Comparison of ENCODE assay signal across 8 mouse cellular contexts in the genomic region with DNA sequence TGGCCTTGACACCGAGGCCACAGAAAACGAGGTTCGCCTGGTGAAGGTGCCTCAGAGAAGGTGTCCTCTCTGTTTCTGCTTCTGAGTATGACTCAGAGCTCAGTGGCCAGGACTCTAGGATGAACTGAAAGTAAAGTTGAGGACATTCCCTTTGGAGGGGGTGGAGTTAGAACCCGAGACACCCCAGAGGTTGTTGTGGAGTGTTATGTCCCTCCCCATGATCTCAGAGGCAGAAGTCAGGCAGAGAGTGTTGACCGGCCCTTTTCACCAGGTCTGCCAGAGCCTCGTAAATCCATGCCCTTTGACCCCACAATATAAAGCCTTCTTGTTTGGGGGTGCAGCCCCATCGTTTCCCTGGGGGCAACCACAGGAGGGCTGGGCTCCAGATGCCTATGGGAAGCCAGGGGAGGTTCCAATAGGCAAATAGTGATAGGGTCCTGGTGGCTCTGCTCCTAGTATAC. TPM values are rescaled to one million over a fixed set of nuclear protein-coding genes. Genes with fewer than 3 reads are reported as not detected.
A peak's percentile ranks its signal among the peaks of the same experiment; 100 is the strongest.
DNase-seq lines count a peak whose midpoint lies in the region; ATAC-seq and TF ChIP-seq lines count a peak whose summit lies in the region.

No protein-coding gene starts in this region.

- H3K27ac ChIP-seq in lung, postnatal 0 days (ENCODE audit: low read length), result no peak overlapping the region
- peak overlapping the region; percentile 69 for H3K27ac ChIP-seq in forebrain, embryonic 14.5 days (ENCODE audit: low read depth, low read length)
- H3K27ac ChIP-seq in liver, embryonic 12.5 days, result peak overlapping the region; percentile 88; the same call in 1 of the 2 replicates
- peak overlapping the region; percentile 70 for H3K27ac ChIP-seq in stomach, embryonic 16.5 days (ENCODE audit: low read length)

- ATAC-seq in lung, postnatal 0 days, result no peak
- ATAC-seq in forebrain, embryonic 14.5 days, result no peak
- no peak for ATAC-seq in liver, embryonic 12.5 days
- ATAC-seq in stomach, embryonic 16.5 days (ENCODE audit: insufficient read depth, low FRiP score), result no peak

- H3K4me2 ChIP-seq in lung, postnatal 0 days (replicated peaks; ENCODE audit: low read depth, low read length), result no peak overlapping the region
- peak overlapping the region; percentile 73 for H3K4me2 ChIP-seq in forebrain, embryonic 14.5 days (ENCODE audit: low read length)
- H3K4me2 ChIP-seq in liver, embryonic 12.5 days, result 0 out of 2 replicates have a peak overlapping the region, but pooled peaks have one; percentile 6
- peak overlapping the region; percentile 23 for H3K4me2 ChIP-seq in stomach, embryonic 16.5 days (ENCODE audit: low read depth, low read length)

- H3K4me3 ChIP-seq in lung, postnatal 0 days (ENCODE audit: low read depth, low read length), result no peak overlapping the region
- H3K4me3 ChIP-seq in forebrain, embryonic 14.5 days (ENCODE audit: low read depth, low read length), result peak overlapping the region; percentile 5; the same call in 1 of the 2 replicates
- H3K4me3 ChIP-seq in liver, embryonic 12.5 days, result no peak overlapping the region
- no peak overlapping the region for H3K4me3 ChIP-seq in stomach, embryonic 16.5 days (replicated peaks; ENCODE audit: low read length)

- peak; percentile 49 for DNase-seq in lung, postnatal 0 days (ENCODE audit: low spot score)
- DNase-seq in lung, adult 18-20 months, result no peak
- no peak for DNase-seq in forebrain, embryonic 14.5 days (ENCODE audit: low spot score)
- DNase-seq in right cerebral cortex, adult 18-20 months, result no peak
- DNase-seq in adrenal gland, adult 8-10 months, result no peak
- DNase-seq in cerebellum, adult 9-11 months, result no peak

- TF ChIP-seq EP300 in lung, postnatal 0 days (IDR thresholded peaks at IDR 0.05), result no peak

- peaks cover 7% of the 10 kb centered on the region; the same call in 1 of the 2 replicates for H3K27me3 ChIP-seq in lung, postnatal 0 days (replicated peaks; ENCODE audit: insufficient read depth, low read length)
- H3K27me3 ChIP-seq in forebrain, embryonic 14.5 days (replicated peaks; ENCODE audit: control insufficient read depth, insufficient read depth, low read length), result no peaks in the 10 kb centered on the region
- H3K27me3 ChIP-seq in liver, embryonic 12.5 days (replicated peaks), result no peaks in the 10 kb centered on the region
- no peaks in the 10 kb centered on the region for H3K27me3 ChIP-seq in stomach, embryonic 16.5 days (ENCODE audit: control insufficient read depth, insufficient read depth, low read length)

- no peaks in the 10 kb centered on the region for H3K36me3 ChIP-seq in lung, postnatal 0 days (ENCODE audit: insufficient read depth, low read length)
- H3K36me3 ChIP-seq in forebrain, embryonic 14.5 days (ENCODE audit: control insufficient read depth, insufficient read depth, low read length), result no peaks in the 10 kb centered on the region
- H3K36me3 ChIP-seq in liver, embryonic 12.5 days, result no peaks in the 10 kb centered on the region
- H3K36me3 ChIP-seq in stomach, embryonic 16.5 days (ENCODE audit: control insufficient read depth, insufficient read depth, low read length), result no peaks in the 10 kb centered on the region

- WGBS in lung, postnatal 0 days, result 35% methylated on average over 7 of the region's 7 CpGs
- 33% methylated on average over 7 of the region's 7 CpGs for WGBS in forebrain, embryonic 14.5 days
- WGBS in liver, embryonic 12.5 days (ENCODE audit: insufficient replicate concordance), result 50% methylated on average over 7 of the region's 7 CpGs
- 29% methylated on average over 7 of the region's 7 CpGs for WGBS in stomach, embryonic 16.5 days

- no peak overlapping the region for H3K9ac ChIP-seq in lung, postnatal 0 days (replicated peaks; ENCODE audit: low read depth)
- peak overlapping the region; percentile 46; the same call in 1 of the 2 replicates for H3K9ac ChIP-seq in forebrain, embryonic 14.5 days (ENCODE audit: low read length)
- no peak overlapping the region for H3K9ac ChIP-seq in liver, embryonic 12.5 days
- H3K9ac ChIP-seq in stomach, embryonic 16.5 days (ENCODE audit: low read length), result peak overlapping the region; percentile 42; the same call in 1 of the 2 replicates

- peaks cover 29% of the 10 kb centered on the region; the same call in 1 of the 2 replicates for H3K4me1 ChIP-seq in lung, postnatal 0 days (ENCODE audit: insufficient read depth, low read depth, low read length)
- peaks cover 80% of the 10 kb centered on the region for H3K4me1 ChIP-seq in forebrain, embryonic 14.5 days (ENCODE audit: control insufficient read depth, insufficient read depth, low read length)
- H3K4me1 ChIP-seq in liver, embryonic 12.5 days, result peaks cover 98% of the 10 kb centered on the region
- H3K4me1 ChIP-seq in stomach, embryonic 16.5 days (ENCODE audit: control insufficient read depth, insufficient read depth, low read length), result peaks cover 81% of the 10 kb centered on the region

- TF ChIP-seq CTCF in lung, postnatal 0 days (IDR thresholded peaks at IDR 0.05), result no peak

- H3K9me3 ChIP-seq in lung, postnatal 0 days (ENCODE audit: low read length), result no peaks in the 10 kb centered on the region
- no peaks in the 10 kb centered on the region for H3K9me3 ChIP-seq in forebrain, embryonic 14.5 days (replicated peaks; ENCODE audit: control insufficient read depth, low read length)
- H3K9me3 ChIP-seq in liver, embryonic 12.5 days (replicated peaks), result no peaks in the 10 kb centered on the region
- no peaks in the 10 kb centered on the region for H3K9me3 ChIP-seq in stomach, embryonic 16.5 days (replicated peaks; ENCODE audit: control insufficient read depth, low read length)

RNA-seq across cellular contexts. Expression of gene Kif21b, which starts 5.9 kb away (rescaled TPM):
- polyA plus RNA-seq in lung, postnatal 0 days (2015; fragmentation: Nextera tagmentation; extraction: Ambion mirVana), result 0.85 and 0.87 TPM in 2 replicates
- polyA plus RNA-seq in forebrain, embryonic 14.5 days (2014; fragmentation: Nextera tagmentation; extraction: Ambion mirVana), result 52.4 and 61.5 TPM in 2 replicates
- polyA plus RNA-seq in liver, embryonic 12.5 days (2016; fragmentation: Nextera tagmentation; extraction: Ambion mirVana), result 2.9 and 3.6 TPM in 2 replicates
- 2.2 and 2.3 TPM in 2 replicates for polyA plus RNA-seq in stomach, embryonic 16.5 days (2015; fragmentation: Nextera tagmentation; extraction: Ambion mirVana)
- 10 to 100 TPM in 2 of 4 experiments, 1 to 10 TPM in 2; 3.8 to 12.3 (median 7.6) TPM for total RNA-seq in adrenal gland, adult 8-10 months (2022)

Comparison
In these comparisons a context has a peak if more than half of its experiments do, and no peak if none do; other contexts are left out.
1. H3K9ac ChIP-seq: peak in forebrain, embryonic 14.5 days (single experiment) and stomach, embryonic 16.5 days (single experiment); none in lung, postnatal 0 days (single experiment) and liver, embryonic 12.5 days (single experiment).
2. RNA of gene Kif21b, which starts 5.9 kb away (polyA plus RNA-seq): 52.4 to 61.5 TPM in forebrain, embryonic 14.5 days; 2.9 to 3.6 TPM in liver, embryonic 12.5 days, 2.2 to 2.3 TPM in stomach, embryonic 16.5 days and 0.85 to 0.87 TPM in lung, postnatal 0 days; every median in the first group is over 10 times any median in the second.